Mouse (Mus musculus) liver, embryonic 12.5 days (tissue): ENCODE measurements around the gene Palm3. TPM values are rescaled to one million over a fixed set of nuclear protein-coding genes. Genes with fewer than 3 reads are reported as not detected.
"Not testable (repeated sequence)": the region's sequence is repeated elsewhere in the genome, so short reads cannot be mapped to it uniquely, and the experiment has no call there.

Experiments used
- ATAC-seq: fragments of 200-750 bp; cut with Nextera tagmentation; 2 replicates; pipeline ENCODE4 v1.8.0; 2017; ENCODE audit warnings: moderate number of reproducible peaks, mild to moderate bottlenecking, moderate library complexity
- H3K27ac ChIP-seq: fragments of 300-500 bp; sonication (generic); 2 replicates; pipeline ENCODE4 v1.5.1; 2016; ENCODE audit warnings: mild to moderate bottlenecking
- H3K27me3 ChIP-seq: fragments of 300-500 bp; sonication (generic); replicated peaks from 2 replicates; pipeline ENCODE4 v1.6.1; 2016; ENCODE audit warnings: mild to moderate bottlenecking, moderate library complexity
- H3K36me3 ChIP-seq: fragments of 300-500 bp; sonication (generic); 2 replicates; pipeline ENCODE4 v1.6.1; 2016; ENCODE audit warnings: mild to moderate bottlenecking, moderate library complexity
- H3K4me1 ChIP-seq: fragments of 300-500 bp; sonication (generic); 2 replicates; pipeline ENCODE4 v1.6.1; 2016
- H3K4me2 ChIP-seq: fragments of 300-500 bp; sonication (generic); 2 replicates; pipeline ENCODE4 v1.6.1; 2016; ENCODE audit warnings: mild to moderate bottlenecking, moderate library complexity
- H3K4me3 ChIP-seq: fragments of 300-500 bp; sonication (generic); 2 replicates; pipeline ENCODE4 v1.5.1; 2016; ENCODE audit warnings: mild to moderate bottlenecking, moderate library complexity
- H3K9ac ChIP-seq: fragments of 300-500 bp; sonication (generic); 2 replicates; pipeline ENCODE4 v1.6.1; 2016; ENCODE audit warnings: mild to moderate bottlenecking, moderate library complexity
- H3K9me3 ChIP-seq: fragments of 300-500 bp; sonication (generic); replicated peaks from 2 replicates; pipeline ENCODE4 v1.6.1; 2016; ENCODE audit warnings: mild to moderate bottlenecking, moderate library complexity
- WGBS: fragments of 180-500 bp; shearing (Covaris S2); methylation state at CpG from one replicate; pipeline ENCODE4 v1.1.7; 2016; ENCODE audit not compliant: insufficient replicate concordance; 5-methylcytosine and 5-hydroxymethylcytosine counted together
- polyA plus RNA-seq: library from polyadenylated mRNA; unstranded; fragments of >200 nt; fragmentation: Nextera tagmentation; extraction: Ambion mirVana; gene quantifications from 2 replicates; pipeline ENCODE4 v1.2.1, GENCODE M21; 2016

The Palm3 gene
- polyA plus RNA-seq, 1 experiment from 2014 or later: 0.66 TPM

- Histone ChIP-seq H3K27me3 (no peaks in the 10 kb centered on the region), H3K9ac (no peak overlapping the region), H3K9me3 (0 out of 2 replicates have a peak, but pooled peaks cover 3% of the 10 kb centered on the region), H3K4me1 (peaks cover 32% of the 10 kb centered on the region), H3K36me3 (peaks cover 70% of the 10 kb centered on the region), H3K4me3 (no peak overlapping the region), H3K4me2 (no peak overlapping the region), H3K27ac (no peak overlapping the region)
- 90% methylated on average over 7 of the region's 7 CpGs for WGBS
- no peak for ATAC-seq
Measured at GRCm38 (mm10) chr8:83981533-83981932, 39.7 kb upstream of the Palm3 start.

- WGBS: 57% methylated on average over 4 of the region's 4 CpGs
- peaks cover 79% of the 10 kb centered on the region for H3K36me3 ChIP-seq
- ATAC-seq: peak; percentile 75
Measured at GRCm38 (mm10) chr8:83982449-83982848, 38.8 kb upstream of the Palm3 start.

DNA sequence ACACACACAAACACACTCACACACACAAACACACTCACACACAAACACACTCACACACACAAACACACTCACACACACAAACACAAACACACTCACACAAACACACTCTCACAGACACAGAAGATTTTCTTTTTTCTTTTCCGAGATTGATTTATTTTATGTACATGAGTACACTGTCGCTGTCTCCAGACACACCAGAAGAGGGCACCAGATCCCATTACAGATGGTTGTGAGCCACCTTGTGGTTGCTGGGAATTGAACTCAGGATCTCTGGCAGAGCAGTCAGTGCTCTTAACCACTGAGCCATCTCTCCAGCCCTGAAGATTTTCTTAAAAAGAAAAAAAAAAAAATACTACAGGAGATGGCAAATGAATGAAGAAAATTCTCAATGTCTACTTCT lies 38.0 kb upstream of the Palm3 start:
- H3K4me3 ChIP-seq, H3K27ac ChIP-seq, H3K9ac ChIP-seq, H3K9me3 ChIP-seq, H3K27me3 ChIP-seq, H3K4me2 ChIP-seq, ATAC-seq: not testable (repeated sequence)
- 96% methylated on average over 2 of the region's 2 CpGs for WGBS
- Histone ChIP-seq H3K4me1 (peaks cover 16% of the 10 kb centered on the region), H3K36me3 (peaks cover 83% of the 10 kb centered on the region)

More at GRCm38 (mm10) chr8:83982449-83982848, 38.8 kb upstream of the Palm3 start:
- 0 out of 2 replicates have a peak, but pooled peaks cover 3% of the 10 kb centered on the region for H3K9me3 ChIP-seq
- no peaks in the 10 kb centered on the region for H3K27me3 ChIP-seq
- no peak overlapping the region for H3K9ac ChIP-seq
- peaks cover 24% of the 10 kb centered on the region for H3K4me1 ChIP-seq
- H3K27ac ChIP-seq: no peak overlapping the region
- no peak overlapping the region for H3K4me3 ChIP-seq
- H3K4me2 ChIP-seq: no peak overlapping the region

GRCm38 (mm10) chr8:83989243-83989642 lies 32.0 kb upstream of the Palm3 start:
- Histone ChIP-seq H3K9ac (no peak overlapping the region), H3K27ac (no peak overlapping the region), H3K4me2 (no peak overlapping the region), H3K36me3 (peaks cover 80% of the 10 kb centered on the region), H3K27me3 (no peaks in the 10 kb centered on the region), H3K4me3 (no peak overlapping the region), H3K9me3 (no peaks in the 10 kb centered on the region), H3K4me1 (peaks cover 31% of the 10 kb centered on the region)
- WGBS: 55% methylated on average over 7 of the region's 7 CpGs
- no peak for ATAC-seq

GRCm38 (mm10) chr8:83990170-83990569 lies 31.1 kb upstream of the Palm3 start:
- Histone ChIP-seq H3K4me1 (peaks cover 38% of the 10 kb centered on the region), H3K4me3 (no peak overlapping the region), H3K9ac (no peak overlapping the region), H3K4me2 (no peak overlapping the region), H3K9me3 (no peaks in the 10 kb centered on the region), H3K27ac (no peak overlapping the region), H3K36me3 (peaks cover 80% of the 10 kb centered on the region), H3K27me3 (no peaks in the 10 kb centered on the region)
- WGBS: 88% methylated on average over 14 of the region's 14 CpGs
- no peak for ATAC-seq

- ATAC-seq: peak; percentile 67
Measured at GRCm38 (mm10) chr8:83992488-83992887, 28.8 kb upstream of the Palm3 start.

GRCm38 (mm10) chr8:83994030-83994429 lies 27.2 kb upstream of the Palm3 start:
- WGBS: 57% methylated on average over 3 of the region's 3 CpGs

More at GRCm38 (mm10) chr8:83992488-83992887, 28.8 kb upstream of the Palm3 start:
- H3K4me3 ChIP-seq: no peak overlapping the region
- peak overlapping the region; percentile 33 for H3K27ac ChIP-seq
- no peak overlapping the region; the same call in 1 of the 2 replicates for H3K9ac ChIP-seq
- H3K27me3 ChIP-seq: no peaks in the 10 kb centered on the region
- no peaks in the 10 kb centered on the region for H3K9me3 ChIP-seq
- 29% methylated on average over 2 of the region's 2 CpGs for WGBS
- peaks cover 62% of the 10 kb centered on the region for H3K36me3 ChIP-seq
- H3K4me1 ChIP-seq: peaks cover 49% of the 10 kb centered on the region
- peak overlapping the region; percentile 12; the same call in 1 of the 2 replicates for H3K4me2 ChIP-seq

DNA sequence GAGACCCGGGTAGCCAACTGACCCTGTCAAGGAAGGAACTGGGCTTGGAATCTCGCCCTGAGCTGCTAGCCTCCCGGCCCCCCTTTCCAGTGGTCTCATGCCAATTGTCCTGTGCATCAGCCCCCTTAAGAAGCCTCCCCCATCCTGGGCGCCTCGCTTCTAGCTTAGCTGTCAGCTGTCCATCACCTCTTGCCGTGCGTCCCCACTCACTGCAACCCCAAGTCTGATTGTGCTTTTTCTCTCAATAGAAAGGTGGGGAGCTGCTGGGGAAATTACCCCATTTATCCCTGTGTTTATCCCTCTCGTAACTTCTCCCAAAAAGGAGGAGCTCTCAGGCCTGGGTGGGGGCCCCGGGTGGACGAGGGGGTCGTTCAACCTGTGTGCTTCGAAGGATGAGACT lies 25.3 kb upstream of the Palm3 start:
- Histone ChIP-seq H3K4me1 (peaks cover 63% of the 10 kb centered on the region), H3K4me2 (peak overlapping the region; percentile 97), H3K27ac (peak overlapping the region; percentile 95), H3K36me3 (peaks cover 54% of the 10 kb centered on the region), H3K9me3 (no peaks in the 10 kb centered on the region), H3K9ac (peak overlapping the region; percentile 94; the same call in 1 of the 2 replicates), H3K27me3 (no peaks in the 10 kb centered on the region), H3K4me3 (peak overlapping the region; percentile 89)
- ATAC-seq: no peak
- WGBS: 38% methylated on average over 12 of the region's 12 CpGs

More at GRCm38 (mm10) chr8:83994030-83994429, 27.2 kb upstream of the Palm3 start:
- Histone ChIP-seq H3K27ac (0 out of 2 replicates have a peak overlapping the region, but pooled peaks have one; percentile 51), H3K4me3 (no peak overlapping the region), H3K4me2 (no peak overlapping the region), H3K36me3 (peaks cover 50% of the 10 kb centered on the region), H3K9ac (no peak overlapping the region; the same call in 1 of the 2 replicates), H3K27me3 (no peaks in the 10 kb centered on the region), H3K4me1 (peaks cover 53% of the 10 kb centered on the region), H3K9me3 (no peaks in the 10 kb centered on the region)
- no peak for ATAC-seq

DNA sequence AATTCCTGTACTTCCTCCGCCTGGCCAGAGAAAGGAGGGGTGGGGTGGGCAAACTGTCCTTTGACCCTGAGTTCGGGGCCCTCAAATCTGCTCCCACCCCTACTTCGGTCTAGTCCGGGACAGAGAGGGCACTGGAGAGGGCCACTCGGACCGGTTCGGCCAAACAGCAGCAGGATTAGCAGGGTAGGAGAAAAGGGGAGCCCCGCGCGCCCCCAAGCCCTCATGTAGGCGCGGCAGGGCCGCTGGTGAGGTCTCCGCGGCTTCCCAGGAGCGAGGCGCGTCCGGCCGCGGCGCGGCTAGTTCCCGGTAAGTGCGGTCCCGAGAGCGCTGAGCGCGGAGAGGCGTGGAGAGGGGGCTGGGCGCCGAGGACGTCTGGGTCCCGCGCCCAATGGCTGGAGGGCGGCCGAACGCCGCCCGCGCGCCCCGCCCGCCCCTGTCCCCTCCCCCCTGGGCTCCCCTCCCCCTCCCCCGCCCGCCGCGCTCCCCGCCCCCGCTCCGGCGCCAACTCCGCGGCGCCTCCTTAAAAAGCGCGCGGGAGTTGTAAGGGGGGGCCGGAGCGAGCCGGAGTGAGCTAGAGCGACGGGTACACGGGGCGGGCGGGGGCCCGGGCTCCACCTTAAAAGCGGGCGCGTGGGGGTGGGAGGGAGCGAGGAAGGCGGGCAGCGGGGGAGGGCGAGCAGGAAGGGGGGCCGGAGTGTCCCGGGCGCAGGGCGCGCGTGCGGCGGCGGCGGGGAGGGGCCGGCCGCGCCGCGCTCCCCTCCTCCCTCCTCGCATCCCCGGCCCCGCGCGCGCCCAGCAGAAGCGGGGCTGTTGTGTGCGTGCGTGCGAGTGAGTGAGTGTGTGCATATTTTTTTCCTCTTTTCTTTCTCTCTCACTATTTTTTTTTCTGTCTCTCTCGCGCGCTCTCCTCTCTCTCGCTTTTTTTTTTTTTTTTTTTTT lies 24.4 kb upstream of the Palm3 start:
- Histone ChIP-seq H3K9me3 (no peaks in the 10 kb centered on the region), H3K36me3 (peaks cover 54% of the 10 kb centered on the region), H3K27ac (peak overlapping the region; percentile 95), H3K4me1 (peaks cover 62% of the 10 kb centered on the region), H3K9ac (peak overlapping the region; percentile 94), H3K27me3 (no peaks in the 10 kb centered on the region), H3K4me3 (peak overlapping the region; percentile 89), H3K4me2 (peak overlapping the region; percentile 97)
- 2% methylated on average over 58 of the region's 103 CpGs for WGBS
- peak; percentile 85 for ATAC-seq

GRCm38 (mm10) chr8:83997511-83998141 lies 23.6 kb upstream of the Palm3 start, which contains the start of gene Samd1:
Samd1 (plus strand) TSS chr8:83997672.
- peak within 1 kb of the TSS; percentile 95 for H3K27ac ChIP-seq
- peaks cover 60% of the 10 kb centered on the region for H3K4me1 ChIP-seq
- peak within 1 kb of the TSS; percentile 97 for H3K4me2 ChIP-seq
- 0% methylated on average over 49 of the region's 112 CpGs for WGBS
- ATAC-seq: no peak
- H3K36me3 ChIP-seq: peaks cover 59% of the 10 kb centered on the region
- H3K9me3 ChIP-seq: no peaks in the 10 kb centered on the region
- peak within 1 kb of the TSS; percentile 94 for H3K9ac ChIP-seq
- no peaks in the 10 kb centered on the region for H3K27me3 ChIP-seq
- H3K4me3 ChIP-seq: peak within 1 kb of the TSS; percentile 89

DNA sequence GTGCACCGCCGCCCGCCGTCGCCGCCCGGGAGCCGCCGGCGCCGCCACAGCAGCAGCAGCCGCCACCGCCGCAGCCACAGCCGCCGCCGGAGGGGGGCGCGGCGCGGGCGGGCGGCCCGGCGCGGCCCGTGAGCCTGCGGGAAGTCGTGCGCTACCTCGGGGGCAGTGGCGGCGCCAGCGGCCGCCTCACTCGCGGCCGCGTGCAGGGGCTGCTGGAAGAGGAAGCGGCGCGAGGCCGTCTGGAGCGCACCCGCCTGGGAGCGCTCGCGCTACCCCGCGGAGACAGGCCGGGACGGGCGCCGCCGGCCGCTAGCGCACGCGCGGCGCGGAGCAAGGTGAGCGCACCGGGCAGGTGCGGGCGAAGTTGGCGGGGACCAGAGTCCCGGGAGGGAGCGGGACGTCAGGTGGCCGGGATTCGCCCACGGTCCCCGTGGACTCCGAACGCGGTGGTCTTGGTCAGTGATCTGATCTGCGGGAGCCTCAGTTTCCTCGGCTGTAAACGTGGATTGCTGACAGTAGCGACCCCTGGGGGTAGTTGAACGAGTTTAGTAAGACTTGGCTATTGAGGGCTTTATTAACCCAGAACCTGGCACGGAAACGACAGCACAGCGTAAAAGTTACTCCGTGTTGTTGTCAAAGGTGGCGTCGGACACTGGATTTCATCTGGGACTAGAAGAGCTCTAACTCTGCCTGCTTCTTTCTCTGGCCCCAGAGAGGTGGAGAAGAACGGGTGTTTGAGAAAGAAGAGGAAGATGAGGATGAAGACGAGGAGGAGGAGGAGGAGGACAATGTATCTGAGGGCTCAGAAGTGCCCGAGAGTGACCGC lies 22.8 kb upstream of the Palm3 start:
- Histone ChIP-seq H3K4me2 (peak overlapping the region; percentile 93), H3K27ac (peak overlapping the region; percentile 88), H3K4me3 (peak overlapping the region; percentile 89), H3K9ac (peak overlapping the region; percentile 90), H3K4me1 (peaks cover 60% of the 10 kb centered on the region), H3K9me3 (no peaks in the 10 kb centered on the region), H3K27me3 (no peaks in the 10 kb centered on the region), H3K36me3 (peaks cover 62% of the 10 kb centered on the region)
- 0 out of 2 replicates have a peak, but pooled peaks have one; percentile 9 for ATAC-seq
- WGBS: 1% methylated on average over 83 of the region's 92 CpGs
